Mouse (Mus musculus): ENCODE measurements around the gene Ripk1.

Ripk1 gene

GRCm38 (mm10) chr13:34078500-34079280, 76.5 kb downstream of the Ripk1 start:
- no peak for DNase-seq

- no peak for DNase-seq
These were observed 77.6 kb downstream of the Ripk1 start for GRCm38 (mm10) chr13:34079801-34080200.

GRCm38 (mm10) chr13:34081926-34082325, 79.8 kb downstream of the Ripk1 start:
- no peak for DNase-seq

- no peak for DNase-seq
These were observed 82.0 kb downstream of the Ripk1 start for GRCm38 (mm10) chr13:34084026-34084750.

Measured in kidney, postnatal 10 days (tissue).